Mouse (Mus musculus) erythroblast, embryonic 14.5 days (primary cell): ENCODE data around the gene Orm2.

Experiments used
- GATA1 ChIP-seq: IDR thresholded peaks from 2 replicates; pipeline ENCODE4 v1.6.1; 2012; ENCODE audit warnings: low read length, inconsistent platforms, mixed read lengths
- TAL1 ChIP-seq: IDR thresholded peaks from 3 replicates; pipeline ENCODE4 v1.6.1; 2012; ENCODE audit warnings: low read length, inconsistent platforms, mixed read lengths

DNA sequence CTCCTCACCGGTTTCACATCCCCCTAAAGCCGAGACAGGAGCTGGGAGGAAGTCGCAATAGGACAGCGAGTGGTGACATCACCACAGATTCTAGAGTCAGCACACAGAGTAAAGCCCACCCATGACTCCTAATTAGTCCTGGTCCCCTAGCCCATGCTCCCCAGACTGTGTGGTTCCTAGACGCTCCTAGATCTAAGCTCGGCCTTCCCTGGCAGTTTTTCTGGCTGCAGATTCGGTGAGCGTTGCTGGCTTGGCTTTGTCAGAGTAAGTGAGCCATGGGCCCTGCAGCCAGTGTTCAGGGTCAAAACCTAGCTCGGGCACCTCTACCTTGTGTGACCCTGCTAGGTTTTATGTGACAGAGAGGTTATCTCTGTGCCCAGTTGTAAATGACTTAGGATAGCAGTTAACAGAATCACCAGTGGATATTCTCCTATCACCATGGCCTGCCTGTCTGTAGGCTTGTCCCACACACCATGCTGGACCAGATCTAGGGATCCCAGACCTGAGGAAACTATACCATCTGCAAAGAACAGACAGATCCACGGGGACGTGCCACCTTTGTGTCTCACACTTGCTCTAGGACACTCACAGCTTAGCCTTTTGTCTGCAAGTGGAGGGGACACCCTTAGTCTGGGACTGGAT lies 27.8 kb downstream of the Orm2 start:
- TF ChIP-seq GATA1, result no peak
- no peak for TF ChIP-seq TAL1
